Mouse (Mus musculus): ENCODE measurements around the gene Primpol. TPM values are rescaled to one million over a fixed set of nuclear protein-coding genes. Genes with fewer than 3 reads are reported as not detected.

The Primpol gene
- polyA plus RNA-seq, 1 experiment from 2014 or later = 8.4 TPM

DNA sequence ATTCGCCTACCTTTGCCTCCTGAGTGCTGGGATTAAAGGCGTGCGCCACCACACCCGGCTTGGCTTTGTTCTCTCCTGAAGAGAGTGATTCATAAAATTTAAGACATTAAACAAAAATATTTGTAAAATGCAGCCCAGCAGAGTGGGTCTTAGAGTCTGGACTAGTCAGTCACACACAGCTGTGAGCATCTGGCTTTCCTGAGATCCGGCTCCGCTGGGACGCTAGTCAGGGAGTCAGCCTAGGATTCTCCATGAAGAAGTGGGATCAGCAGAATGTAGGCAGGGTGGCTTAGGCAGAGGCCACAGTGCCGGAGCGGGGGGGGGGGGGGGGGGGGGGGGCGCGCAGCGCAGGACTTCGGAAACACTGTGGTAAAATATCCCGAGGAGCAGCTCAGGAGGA lies 46.3 kb downstream of the Primpol start:
- WGBS = 93% methylated on average over 10 of the region's 14 CpGs
- H3K27me3 ChIP-seq (ENCODE audit: insufficient read depth, poor library complexity, severe bottlenecking) = no peaks in the 10 kb centered on the region

DNA sequence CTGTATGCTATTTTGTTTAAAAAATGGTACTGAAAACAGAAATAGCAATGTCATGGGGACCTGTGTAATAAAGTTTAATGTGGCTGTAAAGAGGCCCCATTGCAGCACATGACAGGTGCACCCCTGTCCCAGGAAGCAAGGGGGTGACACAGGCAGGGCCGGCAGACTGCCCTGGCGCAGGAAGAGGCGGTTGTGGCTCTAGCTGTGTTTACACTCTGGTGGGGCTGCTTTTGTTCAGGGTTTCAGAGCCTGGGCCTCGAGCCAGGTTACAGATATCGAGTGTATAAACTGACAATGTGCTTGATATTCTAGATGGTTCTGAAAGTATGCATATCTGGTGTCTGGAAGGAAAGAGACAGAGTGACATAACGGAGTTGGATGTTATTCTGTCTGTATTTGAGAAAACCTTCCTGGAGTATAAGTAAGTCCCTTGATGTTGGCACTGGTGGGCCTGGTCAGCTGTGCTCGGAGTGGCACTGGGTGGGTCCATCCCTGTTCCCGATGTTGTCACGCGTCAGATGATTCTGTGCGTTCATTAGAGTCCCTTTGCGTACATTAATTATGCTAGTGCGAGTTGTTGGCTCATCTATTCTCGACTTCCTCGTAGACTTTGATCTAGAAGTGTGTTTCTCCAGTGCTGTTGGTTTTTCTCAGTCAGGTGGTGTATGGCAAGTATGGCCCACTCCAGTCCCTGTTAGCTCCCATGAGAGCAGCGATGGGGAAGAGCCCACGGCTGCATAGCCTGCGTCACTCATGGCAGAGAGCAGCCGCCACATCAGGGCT lies 47.2 kb downstream of the Primpol start:
- H3K27ac ChIP-seq = no peak overlapping the region
- WGBS = 93% methylated on average over 19 of the region's 19 CpGs
- no peaks in the 10 kb centered on the region for H3K27me3 ChIP-seq (ENCODE audit: insufficient read depth, poor library complexity, severe bottlenecking)
- H3K4me3 ChIP-seq = no peak overlapping the region
- no peaks in the 10 kb centered on the region for H3K9me3 ChIP-seq
- DNase-seq (ENCODE audit: low spot score) = no peak
- peaks cover 3% of the 10 kb centered on the region; the same call in 1 of the 2 replicates for H3K4me1 ChIP-seq (replicated peaks)
- H3K36me3 ChIP-seq = peaks cover 58% of the 10 kb centered on the region

More for the DNA sequence above, 46.3 kb downstream of the Primpol start:
- Histone ChIP-seq H3K4me1 (replicated peaks) (peaks cover 3% of the 10 kb centered on the region; the same call in 1 of the 2 replicates), H3K9me3 (no peaks in the 10 kb centered on the region), H3K4me3 (no peak overlapping the region), H3K27ac (no peak overlapping the region), H3K36me3 (peaks cover 58% of the 10 kb centered on the region)
- DNase-seq (ENCODE audit: low spot score) = no peak

DNA sequence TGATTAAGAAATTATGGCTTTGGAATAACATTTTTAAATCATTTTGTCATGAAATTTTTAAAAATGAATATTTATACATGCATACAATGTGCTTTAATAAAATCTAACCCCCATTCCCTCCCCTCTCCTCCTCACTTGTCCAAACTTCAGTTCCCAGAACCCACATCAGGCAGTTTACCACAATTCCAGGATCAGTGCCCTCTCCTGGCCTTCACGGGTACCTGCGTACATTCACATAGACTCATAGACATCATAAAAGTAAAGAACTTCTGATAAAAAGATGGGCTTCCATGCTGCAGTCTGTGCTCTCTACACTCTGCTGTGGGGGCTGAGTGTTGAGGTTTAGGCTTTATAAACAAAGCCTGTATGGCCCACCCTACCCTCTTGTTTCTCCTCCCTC lies 48.1 kb downstream of the Primpol start:
- H3K27ac ChIP-seq = no peak overlapping the region
- peaks cover 3% of the 10 kb centered on the region; the same call in 1 of the 2 replicates for H3K4me1 ChIP-seq (replicated peaks)
- H3K9me3 ChIP-seq = no peaks in the 10 kb centered on the region
- no peak overlapping the region for H3K4me3 ChIP-seq
- WGBS = 89% methylated on average over 2 of the region's 2 CpGs
- no peaks in the 10 kb centered on the region for H3K27me3 ChIP-seq (ENCODE audit: insufficient read depth, poor library complexity, severe bottlenecking)
- H3K36me3 ChIP-seq = peaks cover 50% of the 10 kb centered on the region
- DNase-seq (ENCODE audit: low spot score) = no peak

- 91% methylated on average over 8 of the region's 8 CpGs for WGBS
- H3K4me3 ChIP-seq = no peak overlapping the region
- H3K36me3 ChIP-seq = peaks cover 50% of the 10 kb centered on the region
- DNase-seq (ENCODE audit: low spot score) = no peak
- no peaks in the 10 kb centered on the region for H3K27me3 ChIP-seq (ENCODE audit: insufficient read depth, poor library complexity, severe bottlenecking)
- H3K27ac ChIP-seq = no peak overlapping the region
- H3K9me3 ChIP-seq = no peaks in the 10 kb centered on the region
- no peaks in the 10 kb centered on the region; the same call in 1 of the 2 replicates for H3K4me1 ChIP-seq (replicated peaks)
Measured at GRCm38 (mm10) chr8:46567946-46568345, 49.1 kb downstream of the Primpol start.

- H3K4me3 ChIP-seq = no peak overlapping the region
- no peaks in the 10 kb centered on the region for H3K9me3 ChIP-seq
- H3K4me1 ChIP-seq (replicated peaks) = no peaks in the 10 kb centered on the region; the same call in 1 of the 2 replicates
- 81% methylated on average over 7 of the region's 7 CpGs for WGBS
- no peak overlapping the region for H3K27ac ChIP-seq
- no peaks in the 10 kb centered on the region for H3K27me3 ChIP-seq (ENCODE audit: insufficient read depth, poor library complexity, severe bottlenecking)
- H3K36me3 ChIP-seq = peaks cover 51% of the 10 kb centered on the region
- DNase-seq (ENCODE audit: low spot score) = no peak
Measured at GRCm38 (mm10) chr8:46566914-46567529, 50.0 kb downstream of the Primpol start.

GRCm38 (mm10) chr8:46562333-46562732 lies 54.7 kb downstream of the Primpol start:
- Histone ChIP-seq H3K9me3 (no peaks in the 10 kb centered on the region), H3K4me3 (no peak overlapping the region), H3K27ac (no peak overlapping the region), H3K27me3 (ENCODE audit: insufficient read depth, poor library complexity, severe bottlenecking) (no peaks in the 10 kb centered on the region), H3K36me3 (peaks cover 78% of the 10 kb centered on the region), H3K4me1 (replicated peaks) (no peaks in the 10 kb centered on the region; the same call in 1 of the 2 replicates)
- WGBS = 90% methylated on average over 16 of the region's 16 CpGs
- DNase-seq (ENCODE audit: low spot score) = no peak

- no peak for DNase-seq (ENCODE audit: low spot score)
Measured at GRCm38 (mm10) chr8:46559428-46559827, 57.6 kb downstream of the Primpol start.

GRCm38 (mm10) chr8:46552441-46552765 lies 64.6 kb downstream of the Primpol start:
- 4% methylated on average over 10 of the region's 10 CpGs for WGBS

More at GRCm38 (mm10) chr8:46559428-46559827, 57.6 kb downstream of the Primpol start:
- Histone ChIP-seq H3K27me3 (ENCODE audit: insufficient read depth, poor library complexity, severe bottlenecking) (no peaks in the 10 kb centered on the region), H3K4me3 (no peak overlapping the region), H3K4me1 (replicated peaks) (no peaks in the 10 kb centered on the region), H3K27ac (no peak overlapping the region), H3K9me3 (no peaks in the 10 kb centered on the region), H3K36me3 (peaks cover 82% of the 10 kb centered on the region)
- WGBS = 76% methylated on average over 6 of the region's 6 CpGs

GRCm38 (mm10) chr8:46551615-46552440 lies 65.2 kb downstream of the Primpol start, which contains the start of gene Cenpu:
Gene Cenpu, plus strand, starts transcription at chr8:46552028.
- H3K4me1 ChIP-seq (replicated peaks) = peaks cover 18% of the 10 kb centered on the region
- peak within 1 kb of the TSS; percentile 68 for H3K4me3 ChIP-seq
- H3K36me3 ChIP-seq = peaks cover 17% of the 10 kb centered on the region
- WGBS = under 1% methylated on average over 50 of the region's 50 CpGs
- DNase-seq (ENCODE audit: low spot score) = peak; percentile 100
- no peaks in the 10 kb centered on the region for H3K9me3 ChIP-seq
- H3K27me3 ChIP-seq (ENCODE audit: insufficient read depth, poor library complexity, severe bottlenecking) = no peaks in the 10 kb centered on the region
- H3K27ac ChIP-seq = peak within 1 kb of the TSS; percentile 84

More at GRCm38 (mm10) chr8:46552441-46552765, 64.6 kb downstream of the Primpol start:
- Histone ChIP-seq H3K27me3 (ENCODE audit: insufficient read depth, poor library complexity, severe bottlenecking) (no peaks in the 10 kb centered on the region), H3K4me3 (peak overlapping the region; percentile 68), H3K4me1 (replicated peaks) (peaks cover 18% of the 10 kb centered on the region), H3K9me3 (no peaks in the 10 kb centered on the region), H3K36me3 (peaks cover 23% of the 10 kb centered on the region), H3K27ac (peak overlapping the region; percentile 84; the same call in 1 of the 2 replicates)
- DNase-seq (ENCODE audit: low spot score) = no peak

- Histone ChIP-seq H3K9me3 (no peaks in the 10 kb centered on the region), H3K36me3 (peaks cover 10% of the 10 kb centered on the region), H3K4me3 (peak overlapping the region; percentile 68), H3K4me1 (replicated peaks) (peaks cover 18% of the 10 kb centered on the region), H3K27me3 (ENCODE audit: insufficient read depth, poor library complexity, severe bottlenecking) (no peaks in the 10 kb centered on the region), H3K27ac (peak overlapping the region; percentile 84)
- WGBS = 57% methylated on average over 4 of the region's 4 CpGs
- no peak for DNase-seq (ENCODE audit: low spot score)
Measured at GRCm38 (mm10) chr8:46551029-46551428, 66.0 kb downstream of the Primpol start.

DNA sequence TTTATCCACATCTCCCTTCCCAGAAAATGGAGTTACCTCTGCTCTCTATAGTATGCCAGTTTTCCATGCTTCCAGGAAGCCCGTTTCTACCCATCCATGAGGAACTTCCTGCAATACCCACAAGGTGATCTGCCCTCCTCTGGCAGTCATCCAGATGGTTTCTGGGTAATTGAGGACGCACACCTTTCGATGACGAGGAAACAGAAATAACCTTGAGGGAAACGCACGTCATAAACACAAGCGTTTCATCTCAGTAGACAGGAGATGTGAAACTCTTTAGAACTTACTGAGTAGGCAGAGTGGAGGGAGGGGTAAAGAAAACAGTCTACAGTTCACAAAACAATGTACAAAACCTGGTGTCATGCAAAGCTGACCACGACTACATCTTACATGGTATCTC lies 67.0 kb downstream of the Primpol start:
- WGBS = 90% methylated on average over 8 of the region's 8 CpGs
- no peaks in the 10 kb centered on the region for H3K27me3 ChIP-seq (ENCODE audit: insufficient read depth, poor library complexity, severe bottlenecking)

GRCm38 (mm10) chr8:46547245-46547644 lies 69.8 kb downstream of the Primpol start:
- no peak overlapping the region for H3K27ac ChIP-seq

More for the DNA sequence above, 67.0 kb downstream of the Primpol start:
- Histone ChIP-seq H3K36me3 (peaks cover 5% of the 10 kb centered on the region), H3K9me3 (no peaks in the 10 kb centered on the region), H3K27ac (no peak overlapping the region), H3K4me3 (no peak overlapping the region), H3K4me1 (replicated peaks) (peaks cover 18% of the 10 kb centered on the region)
- no peak for DNase-seq (ENCODE audit: low spot score)

More at GRCm38 (mm10) chr8:46547245-46547644, 69.8 kb downstream of the Primpol start:
- DNase-seq (ENCODE audit: low spot score) = peak; percentile 40
- Histone ChIP-seq H3K36me3 (no peaks in the 10 kb centered on the region), H3K27me3 (ENCODE audit: insufficient read depth, poor library complexity, severe bottlenecking) (no peaks in the 10 kb centered on the region), H3K4me1 (replicated peaks) (peaks cover 7% of the 10 kb centered on the region), H3K9me3 (no peaks in the 10 kb centered on the region), H3K4me3 (no peak overlapping the region)
- WGBS = 54% methylated on average over 4 of the region's 4 CpGs

Measured in hindbrain, embryonic 10.5 days (tissue).